Mouse (Mus musculus) olfactory bulb, adult 2 months (tissue): ENCODE data around the gene Igfbp5. TPM values are rescaled to one million over a fixed set of nuclear protein-coding genes. Genes with fewer than 3 reads are reported as not detected.

Experiments used
- H3K27ac ChIP-seq: fragments of 200-500 bp; 2 replicates; pipeline ENCODE4 v1.5.1; 2012; ENCODE audit warnings: low read depth, low read length; ENCODE audit not compliant: insufficient read depth
- H3K4me1 ChIP-seq: fragments of 200-500 bp; 2 replicates; pipeline ENCODE4 v1.6.1; 2012; ENCODE audit warnings: low read length; ENCODE audit not compliant: control insufficient read depth, insufficient read depth
- H3K4me3 ChIP-seq: fragments of 200-500 bp; 2 replicates; pipeline ENCODE4 v1.5.1; 2012; ENCODE audit warnings: mild to moderate bottlenecking, low read depth, low read length, moderate library complexity; ENCODE audit not compliant: insufficient read depth
- CTCF ChIP-seq: fragments of 200-500 bp; IDR thresholded peaks from 2 replicates; pipeline ENCODE4 v1.5.1; 2012; ENCODE audit warnings: low read depth, mild to moderate bottlenecking, low read length, moderate library complexity; ENCODE audit not compliant: insufficient read depth
- POLR2A ChIP-seq: fragments of 200-500 bp; IDR thresholded peaks from 2 replicates; pipeline ENCODE4 v1.6.1; 2012; ENCODE audit warnings: mild to moderate bottlenecking, low read depth, low read length, moderate library complexity; ENCODE audit not compliant: insufficient read depth
- WGBS: fragments of 180-500 bp; shearing (Covaris S2); methylation state at CpG from one replicate; pipeline ENCODE4 v1.1.7; 2018; 5-methylcytosine and 5-hydroxymethylcytosine counted together
- polyA plus RNA-seq: library from polyadenylated mRNA; stranded (reverse); fragments of >200 nt; gene quantifications from 2 replicates; pipeline ENCODE4 v1.2.4, GENCODE M21; 2012; ENCODE audit warnings: low replicate concordance; ENCODE audit not compliant: missing spikeins, insufficient read depth, insufficient read length

The Igfbp5 gene
- polyA plus RNA-seq, 1 experiment: 101 TPM

DNA sequence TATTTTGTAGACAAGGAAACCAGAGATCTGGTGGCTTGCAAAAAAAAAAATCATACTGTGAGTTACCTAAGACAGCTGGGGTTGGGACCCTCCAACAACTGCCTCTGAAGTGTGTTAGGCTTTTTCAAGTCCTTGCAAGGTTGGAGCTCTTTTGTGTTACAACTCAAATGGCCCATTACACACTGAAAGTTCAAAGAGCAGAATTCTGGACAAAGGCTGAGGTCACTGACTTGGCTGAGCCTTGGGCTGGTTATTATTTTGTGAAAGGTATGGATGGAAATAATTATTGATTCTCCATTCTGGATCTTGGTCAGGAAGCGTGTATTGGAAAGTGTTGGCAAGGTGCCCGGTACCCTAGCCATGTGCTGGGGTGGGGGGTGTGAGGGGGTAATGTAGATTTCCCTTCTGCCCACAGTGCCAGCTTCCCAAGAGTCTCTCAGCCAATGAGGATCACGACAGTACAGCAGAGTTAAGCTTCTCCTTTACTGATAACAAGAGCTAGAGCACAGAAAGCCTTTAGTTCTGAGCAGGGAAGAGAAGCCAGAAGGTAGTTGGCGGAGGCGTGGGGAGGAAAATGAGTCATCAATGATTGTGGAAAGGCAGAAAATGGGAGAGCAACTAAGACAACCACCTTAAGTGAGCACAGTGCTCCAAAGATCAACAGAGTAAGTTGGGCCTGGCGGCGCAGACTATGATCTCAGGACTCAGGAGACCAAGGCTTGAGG is 64.6 kb downstream of the Igfbp5 start:
- Histone ChIP-seq H3K27ac (no peak overlapping the region), H3K4me1 (peaks cover 11% of the 10 kb centered on the region), H3K4me3 (no peak overlapping the region)
- TF ChIP-seq CTCF (no peak), POLR2A (no peak)
- 61% methylated on average over 7 of the region's 7 CpGs for WGBS

DNA sequence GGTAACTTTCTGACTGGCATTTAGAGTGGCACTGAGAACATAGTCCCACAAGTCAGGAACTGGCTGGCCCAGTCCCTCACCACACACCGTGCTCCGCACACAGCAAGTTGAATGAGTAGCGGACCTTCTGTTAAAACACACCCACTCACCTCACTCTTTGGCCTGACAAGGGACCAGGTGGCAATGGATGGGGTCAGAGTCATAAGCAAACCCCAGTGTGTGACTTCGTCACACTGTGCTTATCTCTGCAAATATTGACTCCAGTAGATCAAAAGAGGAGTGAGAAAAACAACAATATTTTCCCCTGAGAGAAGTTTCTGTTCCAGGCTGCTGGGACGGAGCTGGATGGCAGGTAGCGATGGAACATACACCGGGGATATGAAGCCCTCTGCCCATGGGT is 65.4 kb downstream of the Igfbp5 start:
- no peak overlapping the region for H3K27ac ChIP-seq
- H3K4me1 ChIP-seq: peaks cover 10% of the 10 kb centered on the region
- 97% methylated on average over 7 of the region's 7 CpGs for WGBS
- no peak overlapping the region for H3K4me3 ChIP-seq
- TF ChIP-seq POLR2A (no peak), CTCF (no peak)

Other genes with a start within 250 kb of the Igfbp5 start
- not detected in 2 replicates for gene Ankar, start 174.3 kb downstream of the Igfbp5 start, polyA plus RNA-seq
- not detected in 2 replicates for gene Rpl37a, start 163.6 kb downstream of the Igfbp5 start, polyA plus RNA-seq
- gene Igfbp2, start 50.4 kb downstream of the Igfbp5 start, polyA plus RNA-seq: not detected in 2 replicates
- not detected in 2 replicates for gene Tnp1, start 141.0 kb upstream of the Igfbp5 start, polyA plus RNA-seq